Mouse (Mus musculus): ENCODE measurements around the gene Olfr374. TPM values are rescaled to one million over a fixed set of nuclear protein-coding genes. Genes with fewer than 3 reads are reported as not detected.

Gene Olfr374
- polyA plus RNA-seq, 1 experiment: 0.04 TPM

DNA sequence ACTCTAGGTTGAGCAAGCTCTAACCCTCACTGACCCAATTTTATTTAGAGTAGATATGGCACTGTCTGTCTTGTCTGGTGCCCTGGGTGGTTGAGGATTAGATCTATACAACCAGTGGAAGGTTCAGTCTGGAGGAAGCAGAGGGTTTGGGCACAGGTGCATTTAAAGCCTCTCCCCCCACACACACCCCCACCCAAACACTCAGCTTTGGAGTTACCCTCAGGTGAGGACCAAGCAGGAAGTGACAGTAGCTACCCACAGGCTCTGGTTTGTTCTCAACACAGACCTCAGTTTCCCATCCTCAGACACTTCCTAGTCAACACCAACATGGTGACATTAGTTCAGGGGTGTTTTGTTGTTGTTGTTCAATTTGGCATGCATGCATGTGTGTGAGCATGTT is 56.0 kb downstream of the Olfr374 start:
- no peak for DNase-seq (ENCODE audit: extremely low spot score in 1 of 2, low spot score in 1 of 2)

Other genes with a start within 250 kb of the Olfr374 start
- 2.3 and 3.1 TPM in 2 replicates for gene Zfp709, start 225.0 kb upstream of the Olfr374 start, polyA plus RNA-seq (2012; rRNA removed)
- 4.7 and 6.1 TPM in 2 replicates for gene Zfp882, start 198.4 kb upstream of the Olfr374 start, polyA plus RNA-seq (2012; rRNA removed)
- 20.7 and 23.1 TPM in 2 replicates for gene Zfp617, start 198.4 kb upstream of the Olfr374 start, polyA plus RNA-seq (2012; rRNA removed)
- 18.0 and 18.2 TPM in 2 replicates for gene Zfp961, start 156.0 kb upstream of the Olfr374 start, polyA plus RNA-seq (2012; rRNA removed)
- gene Cyp4f18, start 97.4 kb upstream of the Olfr374 start, polyA plus RNA-seq (2012; rRNA removed): 0.12 and 0.25 TPM in 2 replicates
- not detected in 2 replicates for gene Olfr372, start 65.8 kb upstream of the Olfr374 start, polyA plus RNA-seq (2012; rRNA removed)
- not detected in 2 replicates for gene Olfr373, start 23.9 kb upstream of the Olfr374 start, polyA plus RNA-seq (2012; rRNA removed)
- gene Tpm4, start 27.9 kb downstream of the Olfr374 start, polyA plus RNA-seq (2012; rRNA removed): 41.6 and 48.7 TPM in 2 replicates
- gene Rab8a, start 54.2 kb downstream of the Olfr374 start, polyA plus RNA-seq (2012; rRNA removed): 60.6 and 63.4 TPM in 2 replicates
- 0.06 and 0.12 TPM in 2 replicates for gene Hsh2d, start 82.6 kb downstream of the Olfr374 start, polyA plus RNA-seq (2012; rRNA removed)
- 0.06 and 0.21 TPM in 2 replicates for gene Cib3, start 105.8 kb downstream of the Olfr374 start, polyA plus RNA-seq (2012; rRNA removed)
- gene Gm11034, start 106.6 kb downstream of the Olfr374 start, polyA plus RNA-seq (2012; rRNA removed): not detected in 2 replicates
- gene Fam32a, start 112.7 kb downstream of the Olfr374 start, polyA plus RNA-seq (2012; rRNA removed): 77.5 and 79.3 TPM in 2 replicates
- 111 and 115 TPM in 2 replicates for gene Ap1m1, start 133.0 kb downstream of the Olfr374 start, polyA plus RNA-seq (2012; rRNA removed)
- gene Gm10282, start 198.2 kb downstream of the Olfr374 start, polyA plus RNA-seq (2012; rRNA removed): 3.7 and 6.4 TPM in 2 replicates
- 10.3 and 18.3 TPM in 2 replicates for gene Klf2, start 212.0 kb downstream of the Olfr374 start, polyA plus RNA-seq (2012; rRNA removed)

Measured in frontal cortex, adult 2 months (tissue).